Mouse (Mus musculus) heart, adult 2 months (tissue): Measurements from ENCODE around the gene Tmem132b.

Experiments used
- CTCF ChIP-seq: fragments of 200-600 bp; IDR thresholded peaks from 2 replicates; pipeline ENCODE4 v1.8.1; 2022; ENCODE audit warnings: antibody characterized with exemption, mild to moderate bottlenecking, moderate library complexity
- EP300 ChIP-seq: fragments of 200-500 bp; IDR thresholded peaks from 2 replicates; pipeline ENCODE4 v1.6.1; 2011; ENCODE audit warnings: low read depth, low read length, control low read depth; ENCODE audit not compliant: insufficient read depth
- POLR2A ChIP-seq: fragments of 200-500 bp; IDR thresholded peaks from 2 replicates; pipeline ENCODE4 v1.6.1; 2011; ENCODE audit warnings: mild to moderate bottlenecking, low read depth, low read length, control low read depth; ENCODE audit not compliant: insufficient read depth

GRCm38 (mm10) chr5:125751481-125751880, 219.9 kb downstream of the Tmem132b start:
- TF ChIP-seq EP300 (no peak), CTCF (no peak), POLR2A (no peak)
